Mouse (Mus musculus) cerebellum, adult (tissue): Measurements from ENCODE around the gene Bri3.

Experiments
- ATAC-seq: cut with Nextera tagmentation; 2 replicates; pipeline ENCODE4 v1.9.2; 2017; ENCODE audit warnings: mild to moderate bottlenecking, moderate library complexity, mixed read lengths; ENCODE audit not compliant: insufficient number of reproducible peaks, low FRiP score, low TSS enrichment

The Bri3 gene

GRCm38 (mm10) chr5:144483659-144484375 is 239.6 kb downstream of the Bri3 start:
- no peak for ATAC-seq

GRCm38 (mm10) chr5:144491308-144491707 is 247.1 kb downstream of the Bri3 start:
- ATAC-seq = no peak
